Mouse (Mus musculus) lung, adult 2 months (tissue): ENCODE data around the gene Kcnh4. TPM values are rescaled to one million over a fixed set of nuclear protein-coding genes. Genes with fewer than 3 reads are reported as not detected.

ENCODE experiments used
- DNase-seq: peaks from one replicate; pipeline ENCODE4 v3.0.0; 2022
- H3K4me1 ChIP-seq: fragments of 200-500 bp; 2 replicates; pipeline ENCODE4 v1.6.1; 2011; ENCODE audit warnings: low read length; ENCODE audit not compliant: control insufficient read depth, insufficient read depth
- H3K4me3 ChIP-seq: fragments of 200-500 bp; replicated peaks from 2 replicates; pipeline ENCODE3; 2011; ENCODE audit warnings: low read depth, mild to moderate bottlenecking, control low read depth, low read length; ENCODE audit errors: extremely low read depth
- CTCF ChIP-seq: fragments of 200-500 bp; IDR thresholded peaks from 2 replicates; pipeline ENCODE4 v1.5.1; 2011; ENCODE audit warnings: mild to moderate bottlenecking, low read length, control low read depth; ENCODE audit not compliant: insufficient read depth
- POLR2A ChIP-seq: fragments of 200-500 bp; IDR thresholded peaks from 2 replicates; pipeline ENCODE4 v1.6.1; 2011; ENCODE audit warnings: low read depth, mild to moderate bottlenecking, control low read depth, low read length, borderline replicate concordance; ENCODE audit errors: extremely low read depth
- WGBS: fragments of 180-500 bp; shearing (Covaris S2); methylation state at CpG from one replicate; pipeline ENCODE4 v1.1.7; 2018; 5-methylcytosine and 5-hydroxymethylcytosine counted together
- polyA plus RNA-seq: library from polyadenylated mRNA; depleted of rRNA; stranded (reverse); fragments of >200 nt; gene quantifications from 2 replicates; pipeline ENCODE4 v1.2.3, GENCODE M21; 2012; rRNA removed

Gene Kcnh4
- polyA plus RNA-seq, 1 experiment: 1.1 TPM

DNA sequence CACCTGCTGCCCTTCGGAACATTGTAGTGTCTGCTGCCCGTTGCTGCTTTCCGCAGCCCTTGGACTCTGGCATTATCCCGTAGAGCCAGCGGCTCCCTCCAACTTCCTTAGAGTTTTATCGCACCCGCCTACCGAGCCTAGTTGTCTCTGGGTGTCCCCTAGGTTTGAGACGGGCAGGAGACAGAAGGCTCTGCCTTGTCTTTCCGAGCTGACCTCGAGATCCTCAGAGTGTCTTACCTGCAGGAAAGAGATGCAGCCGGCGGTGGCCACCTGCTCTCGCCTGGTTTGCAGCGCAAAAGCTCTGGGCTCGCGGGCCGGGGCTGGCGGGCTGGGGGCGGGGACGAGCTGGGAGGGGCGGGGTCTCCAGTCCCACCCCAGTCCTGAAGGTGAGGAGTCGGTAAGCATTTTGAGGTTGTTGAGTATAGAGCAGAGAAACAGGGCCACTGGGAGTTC, 67.6 kb downstream of the Kcnh4 start, which contains the start of gene Zfp385c:
Gene Zfp385c (minus strand): TSS at position 292 of the 453 bp plus-strand sequence.
- Histone ChIP-seq H3K4me3 (peak within 1 kb of the TSS; percentile 25), H3K4me1 (no peaks in the 10 kb centered on the region)
- WGBS: under 1% methylated on average over 23 of the region's 23 CpGs
- DNase-seq: no peak
- TF ChIP-seq POLR2A (no peak), CTCF (no peak)

DNA sequence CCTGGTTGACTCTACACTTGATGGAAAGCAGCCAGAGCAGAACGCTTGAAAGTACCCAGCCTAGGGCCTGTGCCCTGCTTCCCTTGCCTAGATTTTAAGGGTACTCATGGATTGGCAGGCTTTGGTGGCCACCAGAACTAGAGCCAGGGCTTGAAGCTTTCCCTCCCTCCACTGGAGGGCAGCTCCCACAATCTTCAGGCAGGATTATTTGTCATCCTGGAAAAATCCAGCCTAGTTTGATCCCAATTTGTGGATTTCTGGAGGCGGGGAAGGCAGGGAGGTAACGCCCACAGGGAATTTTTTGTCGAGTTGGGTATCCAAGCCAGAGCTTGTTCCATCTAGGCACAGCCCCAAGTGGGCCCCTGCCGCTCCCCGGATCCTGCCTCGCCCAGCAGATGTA, 69.4 kb downstream of the Kcnh4 start:
- Histone ChIP-seq H3K4me3 (no peak overlapping the region), H3K4me1 (no peaks in the 10 kb centered on the region)
- DNase-seq: no peak
- 73% methylated on average over 7 of the region's 7 CpGs for WGBS
- TF ChIP-seq POLR2A: no peak
- TF ChIP-seq CTCF: no peak

Other genes starting within 250 kb of the Kcnh4 start
- gene Acly, start 231.9 kb downstream of the Kcnh4 start, polyA plus RNA-seq: 166 and 217 TPM in 2 replicates
- gene Ttc25, start 214.3 kb downstream of the Kcnh4 start, polyA plus RNA-seq: 1.8 and 3.4 TPM in 2 replicates
- 27.5 and 29.9 TPM in 2 replicates for gene Cnp, start 185.0 kb downstream of the Kcnh4 start, polyA plus RNA-seq
- 59.4 and 84.5 TPM in 2 replicates for gene Nkiras2, start 140.7 kb downstream of the Kcnh4 start, polyA plus RNA-seq
- gene Dnajc7, start 139.8 kb downstream of the Kcnh4 start, polyA plus RNA-seq: 29.8 and 56.5 TPM in 2 replicates
- 0.36 and 4.9 TPM in 2 replicates for gene Zfp385c, start 67.5 kb downstream of the Kcnh4 start, polyA plus RNA-seq
- gene Dhx58, start 55.7 kb downstream of the Kcnh4 start, polyA plus RNA-seq: 8.2 and 9.8 TPM in 2 replicates
- 27.3 and 28.2 TPM in 2 replicates for gene Kat2a, start 47.5 kb downstream of the Kcnh4 start, polyA plus RNA-seq
- gene Hspb9, start 46.1 kb downstream of the Kcnh4 start, polyA plus RNA-seq: 0.36 TPM in 1 of 2 replicates, not detected in the other
- 235 and 252 TPM in 2 replicates for gene Rab5c, start 21.7 kb downstream of the Kcnh4 start, polyA plus RNA-seq
- gene Hcrt, start 3.0 kb upstream of the Kcnh4 start, polyA plus RNA-seq: not detected in 2 replicates
- gene Ghdc, start 11.0 kb upstream of the Kcnh4 start, polyA plus RNA-seq: 14.4 and 18.2 TPM in 2 replicates
- gene Stat5b, start 90.8 kb upstream of the Kcnh4 start, polyA plus RNA-seq: 38.8 and 44.7 TPM in 2 replicates
- 19.0 and 20.4 TPM in 2 replicates for gene Stat5a, start 99.4 kb upstream of the Kcnh4 start, polyA plus RNA-seq
- 115 and 147 TPM in 2 replicates for gene Stat3, start 179.6 kb upstream of the Kcnh4 start, polyA plus RNA-seq
- gene Cavin1, start 210.9 kb upstream of the Kcnh4 start, polyA plus RNA-seq: 270 and 280 TPM in 2 replicates
- gene Atp6v0a1, start 249.5 kb upstream of the Kcnh4 start, polyA plus RNA-seq: 81.9 and 102 TPM in 2 replicates